Comparison of ENCODE assay signal across 11 mouse cellular contexts in the genomic region with DNA sequence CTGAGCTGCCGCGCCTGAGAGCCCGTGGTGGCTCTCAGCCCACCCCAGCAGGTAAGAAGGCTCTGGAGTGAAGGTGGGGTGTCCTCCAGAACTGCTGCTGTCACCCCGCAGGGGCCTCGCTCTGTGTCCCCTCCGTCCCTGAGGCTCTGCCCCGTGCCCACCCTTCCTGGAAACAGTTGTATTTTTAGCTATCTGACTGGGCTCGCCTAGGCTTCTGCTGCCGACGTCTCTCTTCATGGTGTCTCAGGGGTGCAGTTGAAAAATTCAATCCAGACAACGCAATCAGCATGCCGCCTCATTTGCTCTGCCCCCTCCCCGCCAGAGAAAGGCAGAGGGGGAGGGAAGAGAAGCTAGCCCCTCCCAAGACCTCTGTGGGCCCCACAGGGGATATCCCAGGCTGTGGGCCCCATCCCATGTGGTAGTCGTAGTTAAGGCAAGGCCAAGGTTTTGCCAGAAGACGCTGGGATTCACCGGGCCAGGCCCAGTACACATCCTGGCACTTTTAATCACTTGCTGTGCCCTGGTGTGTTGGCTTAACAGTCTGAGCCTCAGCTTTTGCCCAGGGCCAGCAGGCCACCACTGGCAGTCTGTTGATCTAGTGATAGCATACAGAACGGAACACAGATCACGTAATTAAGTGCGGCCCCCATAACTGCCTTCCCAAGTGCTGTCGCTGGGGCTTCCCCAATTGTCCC. TPM values are rescaled to one million over a fixed set of nuclear protein-coding genes. Genes with fewer than 3 reads are reported as not detected.
A peak's percentile ranks its signal among the peaks of the same experiment; 100 is the strongest.
DNase-seq lines count a peak whose midpoint lies in the region; ATAC-seq and TF ChIP-seq lines count a peak whose summit lies in the region.
"Had no signal": no experiment of that assay in that cellular context is flagged by ENCODE, and none has a peak within 500 bp of the region (broad histone marks: within the 10 kb centered on the region; RNA-seq: fewer than 3 reads in every experiment).

No protein-coding gene starts in this region.

- TF ChIP-seq CTCF in liver, postnatal 0 days (IDR thresholded peaks at IDR 0.05; ENCODE audit: low read depth), result no peak

- H3K9ac ChIP-seq in liver, embryonic 12.5 days, result peak overlapping the region; percentile 39
- no peak overlapping the region for H3K9ac ChIP-seq in liver, postnatal 0 days (replicated peaks)
- H3K9ac ChIP-seq in forebrain, embryonic 12.5 days, result peak overlapping the region; percentile 42
- no peak overlapping the region for H3K9ac ChIP-seq in hindbrain, embryonic 15.5 days
- H3K9ac ChIP-seq in neural tube, embryonic 12.5 days, result peak overlapping the region; percentile 29; the same call in 1 of the 2 replicates

- peak overlapping the region; percentile 34 for H3K4me2 ChIP-seq in liver, embryonic 12.5 days
- no peak overlapping the region for H3K4me2 ChIP-seq in liver, postnatal 0 days (ENCODE audit: low read depth, low read length)
- H3K4me2 ChIP-seq in forebrain, embryonic 12.5 days, result no peak overlapping the region
- no peak overlapping the region for H3K4me2 ChIP-seq in hindbrain, embryonic 15.5 days
- peak overlapping the region; percentile 36 for H3K4me2 ChIP-seq in neural tube, embryonic 12.5 days (replicated peaks)

- TF ChIP-seq EP300 in liver, postnatal 0 days (IDR thresholded peaks at IDR 0.05; ENCODE audit: low read depth), result no peak

- peak overlapping the region; percentile 67 for H3K27ac ChIP-seq in liver, embryonic 12.5 days
- H3K27ac ChIP-seq in liver, postnatal 0 days (ENCODE audit: low read depth), result no peak overlapping the region
- H3K27ac ChIP-seq in forebrain, embryonic 12.5 days, result peak overlapping the region; percentile 86
- H3K27ac ChIP-seq in hindbrain, embryonic 15.5 days (replicated peaks), result peak overlapping the region; percentile 69
- H3K27ac ChIP-seq in neural tube, embryonic 12.5 days, result peak overlapping the region; percentile 68

- peaks cover 98% of the 10 kb centered on the region for H3K36me3 ChIP-seq in liver, embryonic 12.5 days
- peaks cover 47% of the 10 kb centered on the region for H3K36me3 ChIP-seq in liver, postnatal 0 days (replicated peaks; ENCODE audit: insufficient read depth, low read length)
- peaks cover 25% of the 10 kb centered on the region for H3K36me3 ChIP-seq in forebrain, embryonic 12.5 days (replicated peaks)
- no peaks in the 10 kb centered on the region for H3K36me3 ChIP-seq in hindbrain, embryonic 15.5 days
- H3K36me3 ChIP-seq in neural tube, embryonic 12.5 days, result peaks cover 26% of the 10 kb centered on the region

- H3K4me3 ChIP-seq in liver, embryonic 12.5 days, result no peak overlapping the region
- H3K4me3 ChIP-seq in liver, postnatal 0 days (ENCODE audit: low read depth, low read length), result no peak overlapping the region
- no peak overlapping the region for H3K4me3 ChIP-seq in forebrain, embryonic 12.5 days (replicated peaks)
- H3K4me3 ChIP-seq in hindbrain, embryonic 15.5 days, result no peak overlapping the region
- H3K4me3 ChIP-seq in neural tube, embryonic 12.5 days, result no peak overlapping the region

- 0 out of 2 replicates have a peak, but pooled peaks have one; percentile 12 for ATAC-seq in liver, embryonic 12.5 days
- no peak for ATAC-seq in liver, postnatal 0 days
- ATAC-seq in forebrain, embryonic 12.5 days (ENCODE audit: low FRiP score), result no peak
- no peak for ATAC-seq in hindbrain, embryonic 15.5 days (ENCODE audit: low FRiP score, low read depth)
- no peak for ATAC-seq in neural tube, embryonic 12.5 days (ENCODE audit: low FRiP score, low read depth)
- ATAC-seq: Patski had no signal

- no peak for DNase-seq in liver, postnatal 0 days
- no peak for DNase-seq in frontal cortex, postnatal 25 days (ENCODE audit: low spot score in 2 of 2)
- DNase-seq in adrenal gland, postnatal 4 days (ENCODE audit: low spot score in 2 of 2), result no peak
- no peak for DNase-seq in adrenal gland, adult 8-10 months
- DNase-seq: cerebellum, adult 11 months; layer of hippocampus, postnatal 36 days had no signal

- H3K27me3 ChIP-seq in liver, embryonic 12.5 days (replicated peaks), result no peaks in the 10 kb centered on the region
- no peaks in the 10 kb centered on the region for H3K27me3 ChIP-seq in liver, postnatal 0 days (ENCODE audit: insufficient read depth, low read length)
- H3K27me3 ChIP-seq in forebrain, embryonic 12.5 days, result peaks cover 7% of the 10 kb centered on the region; the same call in 1 of the 2 replicates
- no peaks in the 10 kb centered on the region for H3K27me3 ChIP-seq in hindbrain, embryonic 15.5 days
- no peaks in the 10 kb centered on the region for H3K27me3 ChIP-seq in neural tube, embryonic 12.5 days (replicated peaks)
- H3K27me3 ChIP-seq: Patski had no signal

- peaks cover 91% of the 10 kb centered on the region for H3K4me1 ChIP-seq in liver, embryonic 12.5 days
- H3K4me1 ChIP-seq in liver, postnatal 0 days (ENCODE audit: insufficient read depth), result peaks cover 14% of the 10 kb centered on the region
- H3K4me1 ChIP-seq in forebrain, embryonic 12.5 days, result peaks cover 100% of the 10 kb centered on the region
- peaks cover 98% of the 10 kb centered on the region for H3K4me1 ChIP-seq in hindbrain, embryonic 15.5 days (replicated peaks)
- peaks cover 99% of the 10 kb centered on the region for H3K4me1 ChIP-seq in neural tube, embryonic 12.5 days

- no peaks in the 10 kb centered on the region for H3K9me3 ChIP-seq in liver, embryonic 12.5 days (replicated peaks)
- H3K9me3 ChIP-seq in liver, postnatal 0 days (ENCODE audit: low read length), result no peaks in the 10 kb centered on the region
- H3K9me3 ChIP-seq in forebrain, embryonic 12.5 days, result no peaks in the 10 kb centered on the region
- H3K9me3 ChIP-seq in hindbrain, embryonic 15.5 days, result no peaks in the 10 kb centered on the region
- H3K9me3 ChIP-seq in neural tube, embryonic 12.5 days, result no peaks in the 10 kb centered on the region

- WGBS in liver, embryonic 12.5 days (ENCODE audit: insufficient replicate concordance), result 44% methylated on average over 20 of the region's 20 CpGs
- 60% methylated on average over 20 of the region's 20 CpGs for WGBS in liver, postnatal 0 days (ENCODE audit: insufficient replicate concordance)
- WGBS in forebrain, embryonic 12.5 days, result 58% methylated on average over 20 of the region's 20 CpGs
- WGBS in hindbrain, embryonic 15.5 days, result 39% methylated on average over 20 of the region's 20 CpGs
- 54% methylated on average over 20 of the region's 20 CpGs for WGBS in neural tube, embryonic 12.5 days

RNA-seq across cellular contexts. Expression of a gene that starts 32.8 kb away (rescaled TPM):
- polyA plus RNA-seq in liver, embryonic 12.5 days (2016; fragmentation: Nextera tagmentation; extraction: Ambion mirVana), result 77.5 and 81.2 TPM in 2 replicates
- polyA plus RNA-seq in liver, postnatal 0 days (2015; fragmentation: Nextera tagmentation; extraction: Ambion mirVana), result 18.6 and 20.3 TPM in 2 replicates
- polyA plus RNA-seq in forebrain, embryonic 12.5 days (2016; fragmentation: Nextera tagmentation; extraction: Ambion mirVana), result 83.2 and 84.8 TPM in 2 replicates
- 19.0 and 24.9 TPM in 2 replicates for polyA plus RNA-seq in hindbrain, embryonic 15.5 days (2015; fragmentation: Nextera tagmentation; extraction: Ambion mirVana)
- 53.4 and 54.7 TPM in 2 replicates for polyA plus RNA-seq in neural tube, embryonic 12.5 days (2016; fragmentation: Nextera tagmentation; extraction: Ambion mirVana)
- 10 to 100 TPM; 36.6 to 39.3 TPM for total RNA-seq in adrenal gland, postnatal 4 days (2021)
- 1 to 10 TPM; 5.2 to 10.0 (median 6.5) TPM for total RNA-seq in adrenal gland, adult 8-10 months (2022)

Comparison
In these comparisons a context has a peak if more than half of its experiments do, and no peak if none do; other contexts are left out.
1. H3K4me2 ChIP-seq: peak in liver, embryonic 12.5 days (single experiment) and neural tube, embryonic 12.5 days (single experiment); none in liver, postnatal 0 days (single experiment), forebrain, embryonic 12.5 days (single experiment) and hindbrain, embryonic 15.5 days (single experiment).
2. H3K9ac ChIP-seq: peak in liver, embryonic 12.5 days (single experiment), forebrain, embryonic 12.5 days (single experiment) and neural tube, embryonic 12.5 days (single experiment); none in liver, postnatal 0 days (single experiment) and hindbrain, embryonic 15.5 days (single experiment).